Mouse (Mus musculus) gonadal fat pad, adult 2 months (tissue): ENCODE results near the gene Gm21964. TPM values are rescaled to one million over a fixed set of nuclear protein-coding genes. Genes with fewer than 3 reads are reported as not detected.
A peak's percentile ranks its signal among the peaks of the same experiment; 100 is the strongest.

Experiments
- DNase-seq: peaks from one replicate; pipeline ENCODE4 v3.0.0-alpha.2; 2012; ENCODE audit warnings: low read depth
- polyA plus RNA-seq: library from polyadenylated mRNA; depleted of rRNA; stranded (reverse); fragments of >200 nt; gene quantifications from 2 replicates; pipeline ENCODE4 v1.2.3, GENCODE M21; 2012; rRNA removed

The Gm21964 gene
- not detected in 2 replicates for polyA plus RNA-seq

- DNase-seq, result no peak
These were observed at the start of gene Gm21964 for GRCm38 (mm10) chr8:110100907-110101306. Gene Gm21964 (plus strand): TSS chr8:110101207.

DNA sequence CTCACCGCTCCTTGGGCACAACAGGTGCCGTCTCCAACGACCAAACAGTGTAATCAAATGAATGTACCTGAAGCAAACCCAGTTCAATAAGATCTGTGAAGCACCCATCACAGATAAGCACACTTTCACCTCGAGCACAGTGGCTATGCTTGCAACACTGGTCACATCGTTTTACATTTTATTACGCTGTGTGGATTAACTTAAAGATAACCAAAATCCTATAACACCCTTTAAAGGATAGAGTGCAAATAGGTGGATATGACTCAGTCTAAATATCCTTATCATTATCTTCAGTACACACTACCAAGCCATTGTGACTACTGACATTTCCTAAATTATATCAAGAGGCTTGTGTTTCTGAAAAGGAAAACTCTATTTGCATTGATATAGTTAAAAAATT lies 49.8 kb upstream of the Gm21964 start:
- DNase-seq, result no peak

GRCm38 (mm10) chr8:110058207-110058606 lies 42.8 kb upstream of the Gm21964 start:
- DNase-seq, result no peak

DNA sequence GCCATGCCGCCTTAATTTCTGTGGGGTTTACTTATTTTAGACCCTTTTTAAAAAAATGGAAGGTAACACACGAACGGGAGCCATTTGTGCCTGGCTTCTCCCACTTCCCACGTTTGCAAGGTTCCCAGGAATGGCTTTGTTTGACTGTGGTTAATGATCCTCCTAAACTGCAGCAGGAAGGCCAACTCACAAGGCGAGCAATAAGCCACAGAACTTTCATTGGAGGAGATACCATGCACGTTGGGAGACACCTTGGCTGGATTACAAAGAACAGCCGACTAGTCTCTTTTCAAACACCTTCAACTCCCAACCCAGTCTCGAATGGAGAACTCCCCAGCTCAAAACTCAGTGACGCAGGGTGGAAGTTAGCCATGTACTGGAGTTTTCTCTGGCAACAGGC lies 36.8 kb upstream of the Gm21964 start:
- no peak for DNase-seq

GRCm38 (mm10) chr8:110064606-110065365 lies 36.2 kb upstream of the Gm21964 start:
- DNase-seq, result no peak

DNA sequence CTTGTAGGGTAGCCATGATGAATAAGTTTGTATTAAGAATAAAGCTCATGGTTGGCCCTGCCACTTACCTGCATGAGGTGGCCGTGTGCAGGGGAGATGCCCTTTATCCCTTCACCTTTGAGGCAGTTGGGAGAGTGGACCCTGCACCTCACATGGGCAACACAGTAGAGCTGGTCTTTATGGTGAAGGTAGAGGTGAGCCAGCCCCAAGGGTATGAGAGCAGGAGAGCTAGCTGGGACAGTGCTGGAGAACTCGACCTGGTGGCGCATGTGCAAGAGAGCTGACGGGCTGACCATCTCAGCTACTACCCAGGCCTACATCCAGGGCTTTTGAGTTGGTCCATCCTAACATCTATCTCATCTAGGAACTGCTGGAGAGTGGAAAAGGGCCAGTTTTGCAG lies 35.3 kb upstream of the Gm21964 start:
- no peak for DNase-seq

GRCm38 (mm10) chr8:110069706-110070105 lies 31.3 kb upstream of the Gm21964 start:
- DNase-seq, result no peak

DNA sequence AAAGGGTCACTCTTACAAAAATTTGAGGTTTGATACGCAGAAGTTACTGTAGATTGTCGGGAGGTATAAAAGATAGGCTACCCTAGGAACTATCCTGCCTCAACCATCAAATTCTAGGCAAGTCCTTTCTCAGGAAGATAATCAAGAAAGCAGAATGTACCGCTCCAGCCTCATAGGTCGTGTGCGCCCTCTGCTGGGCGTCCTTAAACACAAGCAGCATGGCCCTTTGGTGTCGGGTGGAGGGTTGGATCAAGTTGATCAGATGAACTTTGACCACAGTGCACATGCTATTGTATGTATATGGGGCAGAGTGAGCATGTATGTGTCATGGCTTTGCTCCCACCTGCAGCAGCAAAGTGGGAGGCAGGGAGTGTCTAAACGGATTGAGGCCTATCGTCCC lies 29.4 kb upstream of the Gm21964 start:
- DNase-seq, result no peak

DNA sequence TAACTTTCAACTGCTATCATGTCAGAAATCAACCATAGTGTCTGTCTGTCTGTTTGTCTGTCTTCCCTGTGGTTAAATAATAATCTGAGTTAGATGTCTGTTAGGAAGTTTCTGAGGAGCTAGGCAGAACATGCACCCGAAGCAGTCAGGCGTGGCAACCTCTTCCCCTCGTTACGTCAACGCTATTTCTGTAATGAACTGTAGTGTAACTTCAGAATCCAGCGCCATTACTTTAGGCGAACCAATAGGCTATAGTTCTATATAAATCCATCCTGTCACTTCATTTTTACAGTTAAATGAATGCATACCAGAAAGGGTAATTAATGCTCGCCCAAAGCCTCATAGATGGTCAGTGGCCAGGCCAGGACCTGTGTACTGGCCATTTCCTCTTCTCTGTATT lies 26.5 kb upstream of the Gm21964 start:
- DNase-seq, result no peak

- DNase-seq, result no peak
These were observed 21.5 kb upstream of the Gm21964 start, which contains the start of gene Zfp612 for GRCm38 (mm10) chr8:110079282-110080221. Gene Zfp612 (plus strand): TSS chr8:110079746.

DNA sequence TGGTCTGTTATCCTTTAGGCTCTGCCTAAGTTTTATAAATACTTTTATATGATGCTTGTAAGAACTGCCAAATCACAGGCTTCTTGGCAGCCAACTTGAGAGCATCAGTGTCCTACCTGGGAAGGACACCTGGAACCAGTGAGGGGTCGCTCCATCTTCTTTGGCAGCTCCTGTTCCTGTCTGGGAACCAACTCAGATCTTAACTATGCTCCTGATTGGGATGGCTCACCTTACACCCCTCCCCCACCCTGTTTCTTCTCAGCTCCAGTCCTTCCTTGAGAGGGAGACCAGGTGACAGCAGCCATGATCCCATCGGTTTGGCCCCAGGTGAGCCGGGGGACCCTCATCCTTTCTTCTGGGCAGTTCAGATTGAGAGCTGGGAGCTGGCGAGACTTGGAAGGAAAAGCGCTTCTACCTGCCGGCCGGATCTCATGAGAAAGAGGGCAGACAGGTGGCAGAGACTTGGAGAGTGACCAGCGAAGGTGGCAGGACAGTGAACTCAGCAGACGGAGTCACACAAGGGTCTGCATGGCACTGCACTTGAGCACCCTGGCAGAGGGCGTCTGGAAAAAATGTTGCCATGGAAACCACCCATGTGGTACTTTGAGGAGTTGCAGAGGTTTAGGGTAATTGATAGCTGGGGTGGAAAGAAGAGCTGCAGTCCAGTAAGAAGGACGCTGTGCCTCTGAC lies 18.4 kb upstream of the Gm21964 start:
- DNase-seq, result no peak

GRCm38 (mm10) chr8:110091869-110092268 lies 9.1 kb upstream of the Gm21964 start:
- peak; percentile 56 for DNase-seq

DNA sequence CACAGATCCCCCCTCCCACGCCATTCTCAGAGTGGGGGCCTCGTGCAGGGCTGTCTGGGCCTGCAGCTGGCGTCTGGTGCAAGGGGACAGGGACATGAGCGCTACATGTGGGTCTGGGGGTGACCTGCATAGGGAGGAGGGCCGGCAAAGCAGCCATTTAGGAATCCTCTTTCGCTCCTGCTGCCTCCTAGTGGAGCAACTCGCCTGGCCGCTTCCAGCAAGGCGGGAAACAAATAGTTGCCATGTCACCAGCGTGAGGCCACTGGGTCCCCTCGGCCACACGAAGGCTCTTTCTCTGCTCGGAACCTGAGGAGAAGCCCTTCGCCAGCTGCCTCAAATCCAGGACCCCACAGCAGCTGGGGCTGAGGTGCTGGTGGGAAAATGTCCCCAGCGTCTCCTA lies 669 bp downstream of the Gm21964 start:
- DNase-seq, result no peak

GRCm38 (mm10) chr8:110102653-110103052 lies 1.6 kb downstream of the Gm21964 start, which contains the start of gene Gm17720:
Gene Gm17720 (minus strand): TSS chr8:110102753.
- no peak for DNase-seq

DNA sequence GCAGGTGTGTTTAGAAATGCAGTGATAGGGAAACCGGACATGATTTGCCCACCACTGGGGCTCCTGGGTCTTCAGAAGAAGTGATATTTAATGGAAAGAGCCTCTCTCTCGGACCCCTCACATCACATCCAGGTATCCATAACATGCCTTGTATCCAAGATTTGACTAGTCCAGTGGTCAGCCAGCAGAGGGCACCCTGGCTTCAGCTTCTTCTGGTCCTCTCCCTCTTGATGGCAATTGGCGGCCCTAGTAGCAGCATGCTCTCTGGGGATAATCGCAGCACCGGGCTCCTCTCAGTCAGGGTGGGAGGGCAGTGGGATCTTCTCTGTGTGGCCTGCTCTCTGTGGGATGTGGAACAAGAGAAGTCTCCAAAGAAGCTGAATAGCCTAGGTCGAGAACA lies 18.7 kb downstream of the Gm21964 start:
- DNase-seq, result no peak

GRCm38 (mm10) chr8:110130537-110130936 lies 29.5 kb downstream of the Gm21964 start:
- no peak for DNase-seq

- DNase-seq, result no peak
These were observed 33.2 kb downstream of the Gm21964 start for GRCm38 (mm10) chr8:110134236-110134635.

DNA sequence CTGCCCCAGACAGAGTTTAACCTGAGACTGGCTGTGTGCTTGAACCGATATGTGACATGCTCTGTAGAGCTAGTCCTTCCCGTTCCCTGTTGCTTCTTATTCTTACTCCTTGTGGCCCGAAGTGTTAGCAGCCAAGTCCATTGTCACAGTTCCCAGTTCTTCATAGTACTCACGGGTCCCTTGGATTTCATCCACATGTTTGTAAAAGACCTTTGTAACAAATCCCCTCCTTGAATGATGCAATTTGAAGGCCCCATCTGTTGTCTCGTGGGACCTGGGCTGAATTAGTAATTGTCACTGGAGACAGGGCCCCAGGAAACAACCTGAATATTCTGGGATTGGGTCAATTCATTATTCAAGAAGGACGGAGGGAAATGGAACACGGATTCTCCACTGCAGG lies 34.5 kb downstream of the Gm21964 start:
- no peak for DNase-seq

- DNase-seq, result no peak
These were observed 39.1 kb downstream of the Gm21964 start for GRCm38 (mm10) chr8:110140156-110140555.

- no peak for DNase-seq
These were observed 39.8 kb downstream of the Gm21964 start for GRCm38 (mm10) chr8:110140770-110141169.

DNA sequence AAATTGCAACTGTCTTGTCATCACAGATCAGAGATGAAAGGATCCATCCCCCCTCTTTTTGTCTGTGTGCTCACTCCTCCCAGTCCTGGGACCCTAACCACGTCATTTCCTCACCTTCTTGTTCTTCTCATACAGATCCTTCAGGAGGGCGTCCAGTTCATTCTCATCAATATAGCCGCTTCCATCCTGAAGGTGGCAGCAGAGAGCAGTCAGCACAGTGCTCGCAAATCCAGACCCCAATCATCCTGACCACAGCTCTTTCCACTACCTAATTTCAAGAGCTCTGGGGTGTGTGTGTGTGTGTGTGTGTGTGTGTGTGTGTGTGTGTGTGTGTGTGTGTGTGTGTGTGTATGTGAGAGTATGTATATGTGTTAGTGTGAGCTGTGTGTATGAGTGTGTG lies 44.5 kb downstream of the Gm21964 start:
- DNase-seq, result no peak

- no peak for DNase-seq
These were observed 51.9 kb downstream of the Gm21964 start for GRCm38 (mm10) chr8:110152951-110153350.
